Mouse (Mus musculus) heart, postnatal 0 days (tissue): ENCODE results near the gene Timm50.

ENCODE experiments used
- CTCF ChIP-seq: IDR thresholded peaks from 2 replicates; pipeline ENCODE4 v1.5.1; 2016; ENCODE audit warnings: antibody characterized with exemption, control low read depth, low read depth
- EP300 ChIP-seq: IDR thresholded peaks from 2 replicates; pipeline ENCODE4 v1.6.1; 2016; ENCODE audit warnings: antibody characterized with exemption, low read depth

GRCm38 (mm10) chr7:28301616-28302433, 10.0 kb downstream of the Timm50 start, which contains the start of gene Dll3:
- TF ChIP-seq CTCF = peak; percentile 68
- TF ChIP-seq EP300 = no peak
